Mouse (Mus musculus) kidney, postnatal 36 days (tissue): ENCODE measurements around the gene Sucla2.
A peak's percentile ranks its signal among the peaks of the same experiment; 100 is the strongest.
"Not testable (repeated sequence)": the region's sequence is repeated elsewhere in the genome, so short reads cannot be mapped to it uniquely, and the experiment has no call there.

ENCODE experiments used
- DNase-seq, 2 experiments: peaks; one replicate each; pipeline ENCODE4 v3.0.0; 2021 to 2022; ENCODE audit warnings: mixed read lengths in 2 of 2

Gene Sucla2

GRCm38 (mm10) chr14:73524136-73524535, 983 bp upstream of the Sucla2 start:
- no peak for DNase-seq

DNA sequence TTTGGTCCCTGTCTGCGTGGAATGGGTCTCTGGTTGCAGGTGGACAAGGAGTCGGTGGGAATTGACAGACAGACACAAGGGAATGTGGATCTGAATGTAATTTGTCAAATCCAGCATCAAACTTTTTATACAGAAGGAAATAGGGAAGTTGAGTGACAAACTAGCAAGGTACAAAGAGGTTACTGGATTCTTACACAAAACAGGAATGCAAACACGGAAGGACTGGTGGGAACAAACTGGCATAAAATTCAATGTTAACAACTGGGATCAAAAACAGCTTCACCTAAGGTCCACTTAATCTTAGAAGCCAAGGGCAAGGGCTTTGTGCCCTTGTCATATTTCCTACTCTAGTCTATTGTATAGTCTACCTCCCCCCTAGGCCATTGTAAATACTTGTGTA, 3.5 kb downstream of the Sucla2 start:
- DNase-seq, result not testable (repeated sequence)

- DNase-seq, result no peak
Measured at GRCm38 (mm10) chr14:73533755-73534465, 8.8 kb downstream of the Sucla2 start.

DNA sequence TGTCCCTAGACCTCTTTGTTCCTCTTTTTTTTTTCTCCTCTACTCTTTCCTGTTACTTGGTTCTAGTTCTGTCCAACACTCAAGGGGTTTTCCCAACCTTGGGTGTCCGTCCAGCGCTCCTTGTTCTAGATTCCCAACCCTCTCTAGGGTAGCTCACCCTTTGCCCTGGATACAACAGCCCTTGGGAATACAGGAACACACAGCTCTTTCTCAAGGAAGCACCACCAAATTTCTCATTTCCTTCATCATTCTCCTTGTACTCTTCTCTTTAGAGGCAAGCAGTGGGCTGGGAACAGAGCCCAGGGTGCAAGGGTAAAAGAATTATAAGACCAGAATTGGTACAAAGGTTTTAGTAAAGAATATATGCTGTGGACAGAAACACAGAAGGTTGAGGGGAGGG, 10.5 kb downstream of the Sucla2 start:
- no peak for DNase-seq

GRCm38 (mm10) chr14:73543781-73544180, 18.7 kb downstream of the Sucla2 start:
- DNase-seq, result no peak

- DNase-seq, result no peak
Measured at GRCm38 (mm10) chr14:73547034-73547433, 21.9 kb downstream of the Sucla2 start.

GRCm38 (mm10) chr14:73548051-73548450, 22.9 kb downstream of the Sucla2 start, which contains the start of gene Nudt15:
Nudt15 (minus strand) TSS chr14:73548242.
- DNase-seq, result no peak

DNA sequence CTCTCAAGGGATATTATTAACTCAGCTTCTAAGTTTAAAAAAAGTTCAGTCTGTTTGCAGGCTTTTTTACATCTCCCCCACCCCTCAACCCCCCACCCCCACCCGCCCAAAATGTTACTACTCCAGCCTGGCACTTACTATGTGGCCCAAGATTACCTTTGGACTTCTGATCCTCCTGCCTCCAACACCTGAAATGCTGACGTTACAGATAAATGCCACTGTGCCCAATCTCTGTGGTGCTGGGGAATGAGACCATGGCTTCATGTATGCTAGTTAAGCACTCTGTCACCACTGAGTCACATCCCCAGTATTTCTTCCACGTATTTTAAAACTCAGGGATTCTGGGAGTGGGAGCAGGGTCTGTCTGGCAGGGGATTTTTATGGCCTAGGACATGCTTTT, 25.2 kb downstream of the Sucla2 start:
- DNase-seq, result peak; percentile 35 to 54

DNA sequence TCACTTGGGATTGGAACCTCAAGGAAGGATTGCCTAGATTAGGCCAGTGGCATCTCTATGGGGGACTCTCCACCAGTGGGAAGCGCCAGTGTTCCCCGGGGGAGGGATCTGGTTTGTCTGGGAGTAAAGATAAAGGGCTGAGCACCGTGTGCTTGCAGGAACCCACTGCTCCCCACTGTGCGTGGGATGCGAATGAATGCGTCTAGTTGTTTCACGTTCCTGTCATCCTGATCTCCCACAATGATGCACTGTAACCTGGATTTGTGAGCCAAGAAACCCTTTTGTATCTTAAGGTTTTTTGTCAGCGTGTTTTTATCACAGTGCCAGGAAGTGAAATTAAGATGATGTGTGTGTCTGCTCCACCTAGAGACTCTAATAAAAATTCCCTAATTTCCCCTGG, 25.6 kb downstream of the Sucla2 start:
- no peak for DNase-seq

DNA sequence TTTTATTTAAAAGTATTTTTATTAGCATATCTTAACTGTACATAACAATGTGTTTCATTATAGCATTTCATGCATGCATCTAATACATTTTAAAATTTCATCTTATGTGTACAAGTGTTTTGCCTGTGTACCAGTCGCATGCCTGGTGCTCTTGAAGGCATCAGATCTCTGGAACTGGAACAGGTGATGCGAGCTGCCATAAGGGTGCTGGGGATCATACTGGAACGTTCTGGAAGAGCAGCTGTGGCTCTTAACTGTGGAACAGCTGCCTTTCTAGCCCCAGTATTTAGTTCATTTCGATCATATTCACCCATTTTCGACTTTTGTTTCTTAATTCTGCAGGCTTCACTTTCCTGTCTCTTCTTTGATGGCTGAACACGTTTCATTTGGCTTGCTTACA, 26.0 kb downstream of the Sucla2 start:
- no peak for DNase-seq

DNA sequence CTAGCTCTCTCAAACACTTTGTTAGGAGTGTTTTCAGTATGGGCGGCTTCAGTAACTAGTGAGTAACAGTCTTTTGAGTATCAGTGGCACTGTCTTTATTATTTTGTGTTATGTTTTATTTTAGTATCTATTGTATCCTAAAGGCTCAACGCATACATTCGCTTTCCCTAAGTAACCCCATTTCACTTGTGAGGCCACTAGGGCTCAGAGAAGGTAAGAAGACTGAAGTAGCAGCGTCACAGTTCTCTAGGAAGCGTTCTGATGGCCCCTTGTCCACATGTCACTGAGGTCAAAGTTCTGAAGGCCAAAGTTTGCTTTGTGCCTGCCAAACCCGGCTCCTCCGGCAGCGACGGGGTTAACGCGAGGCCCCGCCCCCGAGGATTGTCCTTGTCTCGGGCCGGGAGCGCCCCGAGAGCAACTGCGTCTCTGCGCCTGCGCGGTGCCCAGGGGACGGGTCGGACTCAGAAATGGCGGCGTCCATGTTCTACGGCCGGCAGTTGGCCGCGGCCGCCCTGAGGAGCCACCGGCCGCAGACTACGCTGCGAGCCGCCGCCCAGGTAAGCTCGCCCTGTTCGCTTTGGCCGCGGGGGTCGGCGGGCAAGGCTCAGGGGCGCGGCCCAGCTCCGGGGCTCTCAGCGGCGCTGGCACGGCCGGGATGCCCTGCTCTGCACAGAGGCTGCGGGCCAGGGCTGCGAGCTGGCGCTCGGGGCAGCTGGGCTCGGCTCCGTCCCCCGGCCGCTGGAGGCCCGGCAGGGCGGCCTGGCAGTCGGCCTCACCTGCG, 27.4 kb downstream of the Sucla2 start:
- DNase-seq, result peak; percentile 97 to 99

DNA sequence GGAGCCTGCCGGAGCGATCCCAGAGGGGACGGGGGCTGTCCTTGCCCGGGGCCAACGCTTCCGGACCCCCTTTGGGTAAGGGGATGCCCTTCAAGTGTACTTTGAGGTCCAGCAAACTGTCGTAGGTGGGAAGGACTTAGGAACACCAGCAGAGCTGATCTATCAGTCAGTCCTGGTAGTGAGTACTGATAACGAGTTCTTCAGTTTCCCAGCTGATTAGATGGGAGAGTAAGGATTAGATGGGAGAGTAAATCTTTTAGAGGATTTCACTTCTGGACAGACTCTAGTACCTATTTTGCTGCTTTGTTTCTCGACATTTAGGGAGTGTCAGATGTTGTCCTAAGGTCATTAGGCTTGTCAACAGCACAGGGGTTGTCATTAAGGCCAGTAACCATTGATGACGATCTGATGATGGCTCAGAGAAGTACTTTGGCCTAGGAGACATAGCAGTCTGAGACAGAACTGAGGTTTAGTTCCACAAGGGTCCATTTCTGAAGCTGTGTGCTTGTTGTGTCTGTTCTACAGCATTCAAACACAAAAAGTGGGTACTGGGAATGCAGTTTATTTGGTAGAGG, 28.1 kb downstream of the Sucla2 start:
- no peak for DNase-seq

- DNase-seq, result not testable (repeated sequence)
Measured at GRCm38 (mm10) chr14:73569831-73570230, 44.7 kb downstream of the Sucla2 start.

- no peak for DNase-seq
Measured at GRCm38 (mm10) chr14:73571143-73571542, 46.0 kb downstream of the Sucla2 start.

DNA sequence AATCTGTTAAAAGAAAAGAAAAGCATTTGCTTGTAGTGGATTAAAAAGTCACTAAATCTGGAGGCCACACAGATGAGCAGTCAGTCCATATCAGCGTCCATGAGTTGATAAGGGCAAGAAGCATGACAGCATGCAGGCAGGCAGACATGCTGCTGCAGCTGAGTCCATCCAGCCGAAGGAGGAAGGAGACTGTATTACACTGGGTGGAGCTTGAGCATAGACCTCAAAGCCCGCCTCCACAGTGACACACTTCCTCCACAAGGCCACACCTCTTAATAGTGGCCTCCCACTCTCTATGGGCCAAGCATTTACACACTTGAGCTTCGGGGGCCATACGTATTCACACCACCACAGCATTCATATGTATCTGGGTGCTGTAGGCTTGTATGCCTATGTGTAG, 48.9 kb downstream of the Sucla2 start:
- DNase-seq, result no peak

- DNase-seq, result peak; percentile 7 to 15
Measured at GRCm38 (mm10) chr14:73576336-73576735, 51.2 kb downstream of the Sucla2 start.

GRCm38 (mm10) chr14:73588080-73588479, 63.0 kb downstream of the Sucla2 start:
- peak in 1 of 2 experiments; percentile 35 for DNase-seq

GRCm38 (mm10) chr14:73592166-73592565, 67.0 kb downstream of the Sucla2 start:
- no peak for DNase-seq

- DNase-seq, result no peak
Measured at GRCm38 (mm10) chr14:73599720-73600119, 74.6 kb downstream of the Sucla2 start.

GRCm38 (mm10) chr14:73607732-73608131, 82.6 kb downstream of the Sucla2 start:
- DNase-seq, result no peak

DNA sequence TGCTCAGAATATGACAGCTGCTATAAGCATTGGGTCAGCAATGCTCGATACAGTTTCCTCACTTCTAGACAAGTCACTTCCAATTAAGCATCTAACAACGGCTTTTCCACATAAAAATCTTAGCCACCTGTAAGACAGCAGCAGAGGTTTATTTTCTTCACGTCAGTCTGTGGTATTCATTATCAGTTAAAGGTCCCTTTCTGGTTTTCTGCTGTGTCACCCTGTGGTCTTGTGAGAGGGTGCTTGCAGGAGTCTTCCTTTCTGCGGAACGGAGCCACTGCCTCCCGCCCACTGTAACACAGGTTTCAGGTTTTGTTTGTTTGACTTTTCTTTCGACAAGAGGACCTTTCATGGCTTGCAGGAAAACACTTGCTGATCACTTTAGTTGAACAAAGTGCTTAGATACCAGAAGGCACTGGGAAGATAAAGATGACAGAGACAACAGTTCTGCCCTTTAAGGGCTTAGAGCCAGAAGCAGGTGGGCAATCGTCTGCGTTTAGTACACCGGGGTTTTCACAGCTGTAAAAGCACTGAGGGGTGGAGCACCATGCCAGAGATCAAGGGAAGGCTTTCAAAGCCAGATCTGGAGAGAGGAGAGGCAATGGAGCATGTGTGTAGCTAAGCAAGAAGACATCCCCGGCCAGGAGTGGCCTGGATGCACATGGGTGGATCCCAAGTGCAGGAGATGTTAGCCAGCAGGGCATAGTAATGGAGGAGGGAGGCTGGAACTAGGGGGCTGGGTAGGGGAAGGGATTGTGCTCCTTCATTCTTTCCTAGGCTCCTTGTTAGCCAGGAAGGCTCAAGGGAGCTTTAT, 83.8 kb downstream of the Sucla2 start:
- no peak for DNase-seq

GRCm38 (mm10) chr14:73614961-73615360, 89.8 kb downstream of the Sucla2 start:
- DNase-seq, result peak in 1 of 2 experiments; percentile 33

GRCm38 (mm10) chr14:73620880-73621279, 95.8 kb downstream of the Sucla2 start:
- DNase-seq, result no peak
